Mouse (Mus musculus): ENCODE results near the gene Ccr2. TPM values are rescaled to one million over a fixed set of nuclear protein-coding genes. Genes with fewer than 3 reads are reported as not detected.

The Ccr2 gene
- polyA plus RNA-seq (2014; fragmentation: Illumina TruSeq; extraction: RNeasy Lipid Tissue Mini Kit (QIAGEN cat#74804); ENCODE audit: low read depth, low replicate concordance): 1.9 TPM

DNA sequence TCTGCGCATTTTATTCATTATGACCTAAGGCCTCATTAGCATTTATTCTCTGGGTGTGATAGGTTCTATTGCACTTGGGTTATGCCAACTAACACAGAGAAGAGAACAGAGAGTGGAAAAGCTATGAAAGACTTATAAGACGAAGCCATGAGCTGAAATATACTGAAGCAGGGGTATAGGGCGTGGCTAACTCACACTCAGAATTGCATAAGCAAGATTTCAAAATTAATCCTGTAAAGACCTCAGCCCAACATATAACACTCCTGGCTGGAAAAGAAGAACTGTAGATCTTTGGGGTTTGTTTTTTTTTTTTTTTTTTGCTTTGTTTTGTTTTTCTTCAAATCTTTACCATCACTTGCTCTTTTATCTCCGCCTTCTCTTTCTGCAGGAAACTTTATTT is at the start of gene Ccr2:
Gene Ccr2, plus strand, starts transcription at position 228 of the 400 bp plus-strand sequence.

GRCm38 (mm10) chr9:124121387-124122184 is 19.8 kb downstream of the Ccr2 start, which contains the start of gene Ccr5:
Gene Ccr5 (plus strand): TSS chr9:124121543.

Other genes starting within 250 kb of the Ccr2 start
- not detected for gene Xcr1, start 239.9 kb upstream of the Ccr2 start, polyA plus RNA-seq (2014; fragmentation: Illumina TruSeq; extraction: RNeasy Lipid Tissue Mini Kit (QIAGEN cat#74804); ENCODE audit: low read depth, low replicate concordance)
- 0.65 TPM for gene Ccr1, start 133.3 kb upstream of the Ccr2 start, polyA plus RNA-seq (2014; fragmentation: Illumina TruSeq; extraction: RNeasy Lipid Tissue Mini Kit (QIAGEN cat#74804); ENCODE audit: low read depth, low replicate concordance)
- not detected for gene Ccr1l1, start 123.5 kb upstream of the Ccr2 start, polyA plus RNA-seq (2014; fragmentation: Illumina TruSeq; extraction: RNeasy Lipid Tissue Mini Kit (QIAGEN cat#74804); ENCODE audit: low read depth, low replicate concordance)
- gene Ccr3, start 80.0 kb upstream of the Ccr2 start, polyA plus RNA-seq (2014; fragmentation: Illumina TruSeq; extraction: RNeasy Lipid Tissue Mini Kit (QIAGEN cat#74804); ENCODE audit: low read depth, low replicate concordance): not detected
- 2.1 TPM for gene Ccr5, start 19.6 kb downstream of the Ccr2 start, polyA plus RNA-seq (2014; fragmentation: Illumina TruSeq; extraction: RNeasy Lipid Tissue Mini Kit (QIAGEN cat#74804); ENCODE audit: low read depth, low replicate concordance)
- 13.9 TPM for gene 2010315B03Rik, start 210.7 kb downstream of the Ccr2 start, polyA plus RNA-seq (2014; fragmentation: Illumina TruSeq; extraction: RNeasy Lipid Tissue Mini Kit (QIAGEN cat#74804); ENCODE audit: low read depth, low replicate concordance)